In the genomic region with DNA sequence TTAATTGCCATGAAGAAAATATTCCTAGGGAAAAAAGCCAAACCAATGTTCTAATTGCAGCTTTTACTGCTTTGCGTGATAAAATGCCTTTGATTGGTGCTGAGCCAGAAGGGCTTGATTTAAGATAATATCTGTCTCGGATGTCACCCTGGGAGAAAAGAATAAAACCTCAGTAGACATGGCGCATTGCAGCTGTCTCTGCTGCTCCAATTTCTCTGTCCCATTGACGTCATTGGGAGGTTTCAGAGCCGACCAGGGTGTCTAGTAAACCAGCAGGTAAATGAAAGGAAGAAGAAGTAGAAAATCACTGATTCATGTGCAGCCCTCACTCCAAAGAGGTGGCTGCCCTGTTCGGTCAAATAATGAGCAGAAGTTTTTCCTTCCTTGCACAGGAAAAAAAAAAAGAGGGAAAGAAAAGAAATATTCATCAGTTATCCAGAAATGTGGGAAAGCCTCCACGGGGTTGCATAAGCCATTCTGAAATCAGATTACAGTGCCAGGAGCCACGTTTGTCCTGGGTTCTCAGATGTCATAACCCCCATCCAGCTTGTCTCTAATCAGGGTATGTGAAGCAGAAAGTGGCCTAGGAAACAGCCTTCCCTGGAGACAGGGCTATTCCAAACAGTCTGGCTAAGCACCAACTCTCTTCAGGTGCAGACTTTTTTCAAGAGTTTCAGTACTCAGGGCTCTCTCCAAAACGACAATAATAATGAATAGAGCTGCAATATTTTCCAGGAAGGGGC, we compare ENCODE assay signal across 9 mouse cellular contexts.
DNase-seq lines count a peak whose midpoint lies in the region; ATAC-seq and TF ChIP-seq lines count a peak whose summit lies in the region.
"Had no signal": no experiment of that assay in that cellular context is flagged by ENCODE, and none has a peak within 500 bp of the region (broad histone marks: within the 10 kb centered on the region; RNA-seq: fewer than 3 reads in every experiment).

No protein-coding gene starts in this region.

- TF ChIP-seq EP300 in CH12.LX (IDR thresholded peaks at IDR 0.05; ENCODE audit: low read length) = peak; percentile 54; the same call in 1 of the 2 replicates

- 0 out of 2 replicates have a peak overlapping the region, but pooled peaks have one; percentile 2 for H3K4me2 ChIP-seq in hindbrain, embryonic 14.5 days (replicated peaks)
- H3K4me2 ChIP-seq in hindbrain, embryonic 11.5 days (replicated peaks; ENCODE audit: low read depth, low read length) = no peak overlapping the region
- H3K4me2 ChIP-seq in CH12.LX (ENCODE audit: insufficient read depth, low read depth, poor library complexity, severe bottlenecking) = peak overlapping the region; percentile 71
- H3K4me2 ChIP-seq: lung, embryonic 15.5 days had no signal

- no peak for TF ChIP-seq POLR2A in CH12.LX (IDR thresholded peaks at IDR 0.05; ENCODE audit: low read depth, low read length)

- H3K4me1 ChIP-seq in hindbrain, embryonic 14.5 days (replicated peaks; ENCODE audit: control insufficient read depth, insufficient read depth, low read length) = peaks cover 22% of the 10 kb centered on the region
- no peaks in the 10 kb centered on the region for H3K4me1 ChIP-seq in hindbrain, embryonic 11.5 days (replicated peaks; ENCODE audit: control insufficient read depth, insufficient read depth, low read length)
- peaks cover 9 to 40% of the 10 kb centered on the region in 2 experiments; a peak in 3 of 4 replicates for H3K4me1 ChIP-seq in CH12.LX (ENCODE audit: control insufficient read depth in 1 of 2, insufficient read depth in 2 of 2)
- H3K4me1 ChIP-seq: lung, embryonic 15.5 days had no signal

- H3K79me2 ChIP-seq in CH12.LX (replicated peaks; ENCODE audit: control insufficient read depth, extremely low read depth, insufficient read depth, poor library complexity, severe bottlenecking) = no peaks in the 10 kb centered on the region

- no peak overlapping the region for H3K9ac ChIP-seq in hindbrain, embryonic 14.5 days
- no peak overlapping the region for H3K9ac ChIP-seq in hindbrain, embryonic 11.5 days (ENCODE audit: low read depth, low read length)
- no peak overlapping the region for H3K9ac ChIP-seq in CH12.LX (ENCODE audit: insufficient read depth, low read depth)
- H3K9ac ChIP-seq: lung, embryonic 15.5 days had no signal

- in situ Hi-C loops in CH12.LX (cut with MboI; ENCODE audit: low pct_ligation_motif_present, low pct_unique_long_range_greater_than_20kb, low sequenced_read_pairs) = no loop called here

- no peak for DNase-seq in hindbrain, embryonic 14.5 days (ENCODE audit: low spot score)
- DNase-seq in hindbrain, embryonic 11.5 days (ENCODE audit: low spot score) = no peak
- peak; percentile 48 for DNase-seq in CH12.LX (ENCODE audit: extremely low read depth)
- peak; percentile 80 for DNase-seq in brain, adult 2 months (ENCODE audit: low read depth, low spot score)
- DNase-seq in gastrocnemius, adult 2 months = peak; percentile 59
- no peak for DNase-seq in right cerebral cortex, postnatal 36 days (ENCODE audit: low spot score in 2 of 2)
- no peak for DNase-seq in right cerebral cortex, postnatal 10 days (ENCODE audit: low spot score in 2 of 2)

- TF ChIP-seq RAD21 in CH12.LX (IDR thresholded peaks at IDR 0.05; ENCODE audit: low read depth, low read length) = no peak

- intact Hi-C loops in gastrocnemius, adult 2 months (cut with DNase I) = no loop called here

- ATAC-seq in hindbrain, embryonic 14.5 days (ENCODE audit: low FRiP score) = no peak
- no peak for ATAC-seq in hindbrain, embryonic 11.5 days (ENCODE audit: low FRiP score)
- ATAC-seq: Patski had no signal

- no peak overlapping the region for H3K4me3 ChIP-seq in hindbrain, embryonic 14.5 days (replicated peaks; ENCODE audit: low read length)
- H3K4me3 ChIP-seq in hindbrain, embryonic 11.5 days (ENCODE audit: low read depth, low read length) = no peak overlapping the region
- H3K4me3 ChIP-seq in CH12.LX (replicated peaks in 1 of 3; ENCODE audit: low read depth in 2 of 3, low read length in 2 of 3, poor library complexity in 1 of 3) = no peak overlapping the region
- peak overlapping the region; percentile 55 for H3K4me3 ChIP-seq in gastrocnemius, adult 2 months
- H3K4me3 ChIP-seq: lung, embryonic 15.5 days had no signal

- no peak for TF ChIP-seq CTCF in CH12.LX (conservative IDR thresholded peaks at IDR 0.05 in 1 of 2, IDR thresholded peaks at IDR 0.05 in 1 of 2; ENCODE audit: low read depth in 2 of 2, low read length in 2 of 2)
- TF ChIP-seq CTCF in gastrocnemius, adult 2 months (IDR thresholded peaks at IDR 0.05) = no peak

- no peaks in the 10 kb centered on the region for H3K27me3 ChIP-seq in hindbrain, embryonic 14.5 days (ENCODE audit: control insufficient read depth, insufficient read depth, low read length)
- no peaks in the 10 kb centered on the region for H3K27me3 ChIP-seq in hindbrain, embryonic 11.5 days (ENCODE audit: control insufficient read depth, insufficient read depth, low read length)
- no peaks in the 10 kb centered on the region for H3K27me3 ChIP-seq in CH12.LX (replicated peaks)
- H3K27me3 ChIP-seq: lung, embryonic 15.5 days; Patski had no signal

- H3K36me3 ChIP-seq in hindbrain, embryonic 14.5 days (replicated peaks; ENCODE audit: control insufficient read depth, insufficient read depth) = no peaks in the 10 kb centered on the region
- H3K36me3 ChIP-seq in hindbrain, embryonic 11.5 days (ENCODE audit: control insufficient read depth, insufficient read depth, low read length) = no peaks in the 10 kb centered on the region
- H3K36me3 ChIP-seq in CH12.LX (replicated peaks in 1 of 2; ENCODE audit: control insufficient read depth in 1 of 2, insufficient read depth in 1 of 2, low read length in 1 of 2) = no peaks in the 10 kb centered on the region
- H3K36me3 ChIP-seq: lung, embryonic 15.5 days had no signal

- dilution Hi-C loops in CH12.LX (cut with MboI; ENCODE audit: extremely low pct_ligation_motif_present, extremely low pct_unique_long_range_greater_than_20kb, low sequenced_read_pairs) = no loop called here

- 43% methylated on average over 9 of the region's 9 CpGs for WGBS in hindbrain, embryonic 14.5 days
- WGBS in hindbrain, embryonic 11.5 days = 59% methylated on average over 9 of the region's 9 CpGs

- H3K9me3 ChIP-seq in hindbrain, embryonic 14.5 days (ENCODE audit: control insufficient read depth, low read length) = no peaks in the 10 kb centered on the region
- no peaks in the 10 kb centered on the region for H3K9me3 ChIP-seq in hindbrain, embryonic 11.5 days (ENCODE audit: control insufficient read depth, low read length)
- H3K9me3 ChIP-seq in CH12.LX (replicated peaks; ENCODE audit: low read length) = no peaks in the 10 kb centered on the region
- H3K9me3 ChIP-seq: lung, embryonic 15.5 days had no signal

- peak overlapping the region; percentile 47; the same call in 1 of the 2 replicates for H3K27ac ChIP-seq in hindbrain, embryonic 14.5 days
- H3K27ac ChIP-seq in hindbrain, embryonic 11.5 days (ENCODE audit: low read depth, low read length) = no peak overlapping the region
- no peak overlapping the region for H3K27ac ChIP-seq in CH12.LX (ENCODE audit: insufficient read depth, low read depth)
- H3K27ac ChIP-seq in gastrocnemius, adult 2 months = peak overlapping the region; percentile 51
- H3K27ac ChIP-seq: lung, embryonic 15.5 days had no signal

TF ChIP-seq in CH12.LX, 34 proteins besides CTCF, POLR2A, EP300 and RAD21:
- peak; percentile 50; the same call in 1 of the 2 replicates for TF ChIP-seq TCF12 (IDR thresholded peaks at IDR 0.05; ENCODE audit: low read depth, low read length)
- peak; percentile 23; the same call in 1 of the 2 replicates for TF ChIP-seq MEF2A (IDR thresholded peaks at IDR 0.05; ENCODE audit: borderline replicate concordance, low read depth, low read length)
- TF ChIP-seq SMC3 (IDR thresholded peaks at IDR 0.05; ENCODE audit: low read depth, low read length) = no peak
- no peak for TF ChIP-seq USF1 (IDR thresholded peaks at IDR 0.05; ENCODE audit: low read depth, low read length)
- TF ChIP-seq ETS1 (conservative IDR thresholded peaks at IDR 0.05; ENCODE audit: low read depth, low read length) = peak; percentile 40; the same call in 1 of the 2 replicates
- 0 out of 2 replicates have a peak, but pooled peaks have one; percentile 20 for TF ChIP-seq IRF4 (IDR thresholded peaks at IDR 0.05; ENCODE audit: low read depth, low read length)
- TF ChIP-seq MAFK (IDR thresholded peaks at IDR 0.05; ENCODE audit: insufficient replicate concordance, low read length) = peak; percentile 35; the same call in 1 of the 2 replicates

Comparison
In these comparisons a context has a peak if more than half of its experiments do, and no peak if none do; other contexts are left out.
1. H3K27ac ChIP-seq: peak in hindbrain, embryonic 14.5 days (single experiment) and gastrocnemius, adult 2 months (single experiment); none in hindbrain, embryonic 11.5 days (single experiment) and CH12.LX (single experiment).
2. DNase-seq: peak in CH12.LX (single experiment), brain, adult 2 months (single experiment) and gastrocnemius, adult 2 months (single experiment); none in hindbrain, embryonic 14.5 days (single experiment), hindbrain, embryonic 11.5 days (single experiment), right cerebral cortex, postnatal 36 days (0 of 2) and right cerebral cortex, postnatal 10 days (0 of 2).